Mouse (Mus musculus): Measurements from ENCODE around the gene P4hb.
"Not testable (repeated sequence)": the region's sequence is repeated elsewhere in the genome, so short reads cannot be mapped to it uniquely, and the experiment has no call there.

The P4hb gene

GRCm38 (mm10) chr11:120598283-120598989 is 25.4 kb upstream of the P4hb start, which contains the start of the genes Alyref and Anapc11:
Alyref (minus strand) TSS chr11:120598365.
Anapc11 (plus strand) TSS chr11:120598421.
- peak; percentile 88 to 94 for DNase-seq (ENCODE audit: low spot score in 2 of 2)

GRCm38 (mm10) chr11:120597240-120598235 is 24.5 kb upstream of the P4hb start:
- DNase-seq (ENCODE audit: low spot score in 2 of 2): no peak

GRCm38 (mm10) chr11:120588531-120588930 is 15.5 kb upstream of the P4hb start:
- DNase-seq (ENCODE audit: low spot score in 2 of 2): no peak

GRCm38 (mm10) chr11:120583937-120584336 is 10.9 kb upstream of the P4hb start:
- DNase-seq (ENCODE audit: low spot score in 2 of 2): no peak

- DNase-seq (ENCODE audit: low spot score in 2 of 2): not testable (repeated sequence)
Observed at GRCm38 (mm10) chr11:120582982-120583293, 9.9 kb upstream of the P4hb start.

GRCm38 (mm10) chr11:120582268-120582981 is 9.4 kb upstream of the P4hb start:
- no peak for DNase-seq (ENCODE audit: low spot score in 2 of 2)

GRCm38 (mm10) chr11:120581490-120582267 is 8.6 kb upstream of the P4hb start, which contains the start of gene Arhgdia:
Arhgdia (minus strand) TSS chr11:120581624.
- DNase-seq (ENCODE audit: low spot score in 2 of 2): peak; percentile 90 to 92

- DNase-seq (ENCODE audit: low spot score in 2 of 2): no peak
Observed at GRCm38 (mm10) chr11:120580871-120581331, 7.8 kb upstream of the P4hb start.

- DNase-seq (ENCODE audit: low spot score in 2 of 2): no peak
Observed at GRCm38 (mm10) chr11:120580190-120580589, 7.1 kb upstream of the P4hb start.

GRCm38 (mm10) chr11:120579316-120580107 is 6.5 kb upstream of the P4hb start:
- peak; percentile 75 for DNase-seq (ENCODE audit: low spot score in 2 of 2)

GRCm38 (mm10) chr11:120578694-120579243 is 5.7 kb upstream of the P4hb start:
- DNase-seq (ENCODE audit: low spot score in 2 of 2): no peak

- no peak for DNase-seq (ENCODE audit: low spot score in 2 of 2)
Observed at GRCm38 (mm10) chr11:120578024-120578693, 5.1 kb upstream of the P4hb start.

- no peak for DNase-seq (ENCODE audit: low spot score in 2 of 2)
Observed at GRCm38 (mm10) chr11:120577211-120578023, 4.4 kb upstream of the P4hb start.

GRCm38 (mm10) chr11:120576365-120576981 is 3.4 kb upstream of the P4hb start:
- DNase-seq (ENCODE audit: low spot score in 2 of 2): no peak

GRCm38 (mm10) chr11:120575940-120576339 is 2.9 kb upstream of the P4hb start:
- DNase-seq (ENCODE audit: low spot score in 2 of 2): no peak

GRCm38 (mm10) chr11:120575046-120575445 is 2.0 kb upstream of the P4hb start:
- no peak for DNase-seq (ENCODE audit: low spot score in 2 of 2)

GRCm38 (mm10) chr11:120574278-120574600 is 1.2 kb upstream of the P4hb start:
- no peak for DNase-seq (ENCODE audit: low spot score in 2 of 2)
